Mouse (Mus musculus) ovary, postnatal 36 days (tissue): ENCODE measurements around the gene Scg5.

Experiments used
- DNase-seq: peaks from one replicate; pipeline ENCODE4 v3.0.0; 2022; ENCODE audit warnings: low spot score, mixed read lengths

Scg5 gene

GRCm38 (mm10) chr2:113749721-113750120 lies 79.2 kb downstream of the Scg5 start:
- no peak for DNase-seq

- no peak for DNase-seq
These were observed 79.6 kb downstream of the Scg5 start for GRCm38 (mm10) chr2:113749309-113749708.

- no peak for DNase-seq
These were observed 100.3 kb downstream of the Scg5 start for GRCm38 (mm10) chr2:113728581-113728980.
